Mouse (Mus musculus) retina, postnatal 1 day (tissue): Measurements from ENCODE around the gene Olfr91.
A peak's percentile ranks its signal among the peaks of the same experiment; 100 is the strongest.

Source experiments
- DNase-seq: peaks from one replicate; pipeline ENCODE4 v3.0.0-alpha.2; 2012

Olfr91 gene

GRCm38 (mm10) chr17:37056957-37057356 is 41.1 kb downstream of the Olfr91 start:
- no peak for DNase-seq

GRCm38 (mm10) chr17:37051745-37052144 is 46.3 kb downstream of the Olfr91 start:
- DNase-seq = no peak

- DNase-seq = no peak
These were observed 47.2 kb downstream of the Olfr91 start for GRCm38 (mm10) chr17:37050876-37051275.

GRCm38 (mm10) chr17:37050399-37050798 is 47.7 kb downstream of the Olfr91 start:
- DNase-seq = peak; percentile 91

- DNase-seq = peak; percentile 81
These were observed 48.3 kb downstream of the Olfr91 start for GRCm38 (mm10) chr17:37049570-37050310.

- DNase-seq = no peak
These were observed 49.7 kb downstream of the Olfr91 start for GRCm38 (mm10) chr17:37048383-37048782.

GRCm38 (mm10) chr17:37047981-37048380 is 50.1 kb downstream of the Olfr91 start:
- peak; percentile 71 for DNase-seq

GRCm38 (mm10) chr17:37047332-37047976 is 50.6 kb downstream of the Olfr91 start:
- DNase-seq = no peak

GRCm38 (mm10) chr17:37046312-37047112 is 51.6 kb downstream of the Olfr91 start:
- peak; percentile 65 for DNase-seq

GRCm38 (mm10) chr17:37045611-37046311 is 52.3 kb downstream of the Olfr91 start, which contains the start of gene Gabbr1:
Gene Gabbr1 (plus strand): TSS chr17:37045966.
- peak; percentile 93 for DNase-seq

- no peak for DNase-seq
These were observed 53.3 kb downstream of the Olfr91 start for GRCm38 (mm10) chr17:37044651-37045244.
